Mouse (Mus musculus) embryonic stem cell, embryonic (primary cell): ENCODE data around the gene Sptb.

Source experiments
- CTCF ChIA-PET, 4 experiments: fragments of 300-600 bp in 2 of 4; fragments of 350-600 bp in 2 of 4; sonication (Branson Sonifier 250); formaldehyde crosslinking; loops; one replicate each; lab custom pipeline; 2022; ENCODE audit warnings: inconsistent platforms in 2 of 4; lab: Charles Lee
- POLR2A ChIA-PET, 4 experiments: fragments of 300-600 bp in 2 of 4; fragments of 350-600 bp in 2 of 4; sonication (Branson Sonifier 250); formaldehyde crosslinking; loops; one replicate each; lab custom pipeline; 2022; ENCODE audit warnings: antibody characterized with exemption in 4 of 4, inconsistent platforms in 1 of 4; lab: Charles Lee

Gene Sptb

DNA sequence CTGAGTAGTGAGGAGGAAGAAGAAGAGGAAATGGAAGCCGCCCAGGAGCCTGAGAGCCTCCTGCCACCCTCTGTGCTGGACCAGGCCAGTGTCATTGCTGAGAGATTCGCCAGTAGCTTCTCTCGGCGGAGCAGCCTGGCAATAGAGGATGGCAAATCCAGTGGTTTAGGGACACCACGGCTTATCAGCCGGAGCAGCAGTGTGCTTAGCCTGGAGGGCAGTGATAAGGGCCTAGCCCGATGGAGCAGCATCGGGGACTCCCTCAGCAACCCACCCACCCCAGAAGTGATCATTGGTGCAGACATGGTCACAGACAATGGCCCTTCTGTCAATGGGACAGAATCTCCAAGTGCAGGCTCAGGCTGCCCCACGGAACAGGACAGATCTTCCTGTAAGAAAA, 134.3 kb downstream of the Sptb start:
- POLR2A ChIA-PET: interaction anchor here in 2 of 4 experiments (0.5 to 1.3 kb wide), 5 partner anchors 10 to 1499 kb away, joined by 3 to 5 read pairs (median 3); no protein-coding TSS in a partner anchor

DNA sequence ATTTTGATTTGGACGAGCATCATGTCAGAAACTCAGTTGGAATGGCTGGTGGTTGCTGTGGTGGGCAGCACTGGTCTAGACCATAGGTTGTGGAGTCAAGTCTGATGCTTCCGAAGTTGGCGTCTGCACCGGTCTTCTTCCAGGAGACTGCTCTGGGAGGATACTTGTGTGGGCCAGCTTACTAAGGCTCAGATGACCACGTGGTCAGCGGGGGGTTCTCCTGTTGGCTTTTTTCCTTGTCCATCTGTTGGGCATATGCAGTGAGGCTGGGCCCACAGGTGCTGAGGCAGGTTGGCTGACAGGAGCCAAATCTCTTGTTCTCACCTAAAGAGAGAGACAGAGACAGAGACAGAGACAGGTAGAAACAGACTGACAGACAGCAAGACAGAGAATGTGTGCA, 135.5 kb downstream of the Sptb start:
- POLR2A ChIA-PET: interaction anchor here in 2 of 4 experiments (0.7 to 2.1 kb wide), 4 partner anchors 11 to 169 kb away, joined by 3 to 7 read pairs (median 4); no protein-coding TSS in a partner anchor
- CTCF ChIA-PET: interaction anchor here in 2 of 4 experiments (0.6 to 1.1 kb wide), 3 partner anchors 19 to 178 kb away, joined by 3 read pairs; no protein-coding TSS in a partner anchor

More for the DNA sequence above, 134.3 kb downstream of the Sptb start:
- CTCF ChIA-PET: interaction anchor here in 3 of 4 experiments (0.6 to 2.3 kb wide), 7 partner anchors 12 to 581 kb away, joined by 3 to 5 read pairs (median 3); no protein-coding TSS in a partner anchor

DNA sequence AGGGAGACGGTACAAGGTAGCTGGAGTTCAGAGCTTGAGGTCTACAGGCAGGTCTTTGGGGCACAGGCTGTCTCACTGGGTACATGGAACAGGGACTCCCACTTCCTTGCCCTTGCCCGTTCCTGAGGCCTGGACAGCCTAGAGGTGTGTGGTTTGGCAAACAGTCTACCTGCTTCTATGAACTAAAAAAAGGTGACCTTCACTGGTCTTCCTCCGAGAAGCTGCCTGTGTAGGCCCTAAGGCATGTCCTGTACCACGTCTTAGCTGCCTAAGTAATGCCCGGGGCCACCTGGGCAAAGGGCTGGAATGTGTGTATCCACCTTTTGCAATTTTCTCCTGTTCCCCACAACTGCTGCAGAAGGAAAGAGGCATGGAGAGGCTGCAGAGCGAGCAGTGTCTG, 137.0 kb downstream of the Sptb start:
- POLR2A ChIA-PET: interaction anchor here in 3 of 4 experiments (0.6 to 7.3 kb wide), 9 partner anchors 8 to 165 kb away, joined by 3 to 59 read pairs (median 4); no protein-coding TSS in a partner anchor

DNA sequence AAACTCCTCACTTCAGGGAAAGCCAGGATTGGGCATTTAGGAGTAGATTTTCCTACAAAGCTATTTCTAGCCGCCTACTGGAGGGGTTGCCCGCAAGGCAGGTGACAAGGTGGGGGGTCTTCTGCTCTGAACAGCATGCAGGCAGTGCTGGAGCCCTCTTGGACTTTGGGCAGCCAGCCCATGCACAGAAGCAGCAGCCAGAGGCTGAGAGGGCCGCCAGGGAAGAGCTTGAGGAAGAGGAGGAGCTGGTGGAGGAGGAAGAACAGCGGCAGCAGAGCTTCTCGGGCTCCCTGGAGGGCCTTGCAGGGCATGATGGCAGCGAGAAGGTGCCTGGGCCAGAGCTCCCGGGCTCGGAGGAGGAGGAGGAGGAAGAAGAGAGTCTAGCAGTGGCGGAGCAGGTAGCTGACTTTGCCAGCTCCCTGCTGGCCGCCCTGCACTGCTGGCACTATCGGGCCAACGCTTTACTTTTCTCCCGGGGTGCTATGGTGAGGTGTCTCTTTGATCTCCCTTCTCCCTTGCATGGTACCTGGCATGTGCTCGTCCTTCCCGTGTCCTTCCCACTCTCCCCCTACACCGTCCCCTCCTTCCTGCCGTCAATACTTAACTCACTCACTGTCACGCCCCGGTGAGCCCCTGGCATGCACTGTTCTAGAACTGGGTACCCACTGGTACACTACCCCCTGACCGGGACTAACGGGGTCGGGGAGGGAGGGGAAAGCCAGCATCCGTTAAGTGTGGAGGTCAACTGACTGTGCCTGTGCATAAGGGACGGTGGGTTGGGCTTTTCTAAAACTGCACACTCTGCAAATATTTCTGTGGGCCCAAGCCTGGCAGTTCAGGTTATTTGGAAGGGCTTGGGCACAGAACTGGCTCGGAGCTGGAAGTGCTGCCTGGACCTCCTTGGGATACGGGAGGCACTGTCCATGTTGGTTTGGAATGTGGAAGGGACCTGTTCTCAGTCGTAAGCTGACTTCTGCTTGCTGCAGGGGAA, 137.8 kb downstream of the Sptb start:
- ChIA-PET POLR2A (interaction anchor here in 3 of 4 experiments (0.6 to 7.3 kb wide), 9 partner anchors 9 to 212 kb away, joined by 3 to 59 read pairs (median 7); no protein-coding TSS in a partner anchor), CTCF (interaction anchor here in 2 of 4 experiments (0.6 to 1.6 kb wide), 4 partner anchors 31 to 180 kb away, joined by 4 read pairs; no protein-coding TSS in a partner anchor)

More for the DNA sequence above, 137.0 kb downstream of the Sptb start:
- CTCF ChIA-PET: interaction anchor here in 3 of 4 experiments (0.5 to 1.6 kb wide), 3 partner anchors 77 to 183 kb away, joined by 4 to 12 read pairs (median 4); no protein-coding TSS in a partner anchor

DNA sequence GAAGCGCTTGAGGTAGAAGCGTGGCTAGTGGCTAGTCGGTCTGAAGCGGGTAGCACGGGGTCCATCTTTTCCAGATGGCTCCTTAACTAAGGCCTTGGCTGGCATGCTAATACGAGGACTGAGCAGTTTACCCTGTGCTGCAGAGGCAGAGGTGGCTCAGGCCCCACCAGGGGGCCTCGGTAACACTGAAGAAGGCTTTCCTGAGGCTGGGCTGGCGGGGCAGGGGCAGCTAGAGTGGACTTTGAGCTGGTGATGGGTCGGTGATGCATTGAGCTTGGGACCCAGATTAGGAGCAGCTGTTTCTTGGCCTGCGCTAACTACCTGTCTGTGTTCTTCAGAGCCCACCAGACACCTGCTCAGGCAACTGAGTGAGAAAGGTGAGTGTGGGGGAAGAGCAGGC, 139.1 kb downstream of the Sptb start:
- POLR2A ChIA-PET: interaction anchor here (0.8 to 7.3 kb wide), 13 partner anchors 12 to 168 kb away, joined by 3 to 59 read pairs (median 5); partner anchors contain the start of gene Hspa2 (in 1 of the 4)
- CTCF ChIA-PET: interaction anchor here in 2 of 4 experiments (1.3 to 1.5 kb wide), 2 partner anchors 15 to 35 kb away, joined by 4 read pairs; no protein-coding TSS in a partner anchor

DNA sequence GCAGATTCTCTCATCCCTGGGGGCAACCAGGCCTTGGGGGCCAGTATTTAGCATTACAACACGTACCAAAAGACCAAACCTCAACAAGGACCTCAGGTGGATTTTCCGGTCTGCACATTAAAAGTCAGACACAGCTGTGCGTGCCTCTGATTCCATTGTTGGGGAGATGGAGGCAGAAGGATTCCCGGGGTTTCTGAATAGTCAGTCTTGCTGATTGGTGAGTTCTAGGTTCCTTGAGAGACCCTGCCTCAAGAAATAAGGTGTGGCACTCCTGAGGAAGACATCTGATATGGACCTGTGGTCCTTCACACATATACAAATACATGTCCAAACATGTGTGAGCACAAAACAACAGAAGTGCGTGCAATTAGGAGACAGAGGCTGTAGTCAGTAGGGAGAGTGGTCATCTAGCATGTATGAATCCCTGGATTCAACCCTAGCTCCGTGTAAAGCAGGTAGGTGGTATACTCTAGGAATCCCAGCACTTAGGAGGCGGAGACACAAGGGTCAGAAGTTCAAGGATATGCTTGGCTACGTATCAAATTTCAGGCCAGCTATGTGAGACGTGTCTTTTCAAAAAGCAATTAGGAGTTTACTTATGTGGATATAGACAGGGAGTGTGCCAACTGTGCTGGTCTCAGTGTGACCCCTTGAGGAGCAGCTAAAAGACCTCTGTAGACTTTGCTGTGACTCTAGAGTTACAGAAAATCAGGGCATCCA, 140.0 kb downstream of the Sptb start:
- POLR2A ChIA-PET: interaction anchor here (0.6 to 7.3 kb wide), 15 partner anchors 8 to 167 kb away, joined by 3 to 59 read pairs (median 5); partner anchors contain the start of gene Hspa2 (in 1 of the 4)
- CTCF ChIA-PET: interaction anchor here in 2 of 4 experiments (0.8 to 1.5 kb wide), 5 partner anchors 13 to 74 kb away, joined by 3 to 4 read pairs (median 4); no protein-coding TSS in a partner anchor

DNA sequence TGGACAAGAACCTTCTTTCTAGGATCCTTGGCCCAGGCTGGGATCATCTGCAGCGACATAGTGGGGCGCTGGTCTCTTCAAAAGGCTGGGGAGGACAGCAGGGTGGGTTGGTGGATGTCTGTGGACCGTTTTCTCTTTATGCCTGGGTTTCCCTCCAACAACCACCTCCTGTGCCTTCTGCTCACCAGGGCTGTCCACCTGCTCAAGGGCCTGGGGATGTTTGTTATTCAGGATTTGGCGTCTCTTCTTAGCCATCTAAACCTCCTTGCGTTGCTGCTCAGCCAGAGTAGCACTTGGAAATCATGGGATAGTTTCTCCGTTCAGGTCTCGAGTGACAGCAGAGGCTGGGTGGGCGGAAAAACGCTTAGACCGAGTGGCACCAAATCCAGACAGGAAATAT, 144.1 kb downstream of the Sptb start:
- CTCF ChIA-PET: interaction anchor here in 2 of 4 experiments (0.8 to 0.9 kb wide), 2 partner anchors 26 kb away, joined by 3 to 4 read pairs; no protein-coding TSS in a partner anchor
- POLR2A ChIA-PET: interaction anchor here in 2 of 4 experiments (1.2 to 7.3 kb wide), 2 partner anchors 15 to 16 kb away, joined by 4 to 59 read pairs; no protein-coding TSS in a partner anchor

DNA sequence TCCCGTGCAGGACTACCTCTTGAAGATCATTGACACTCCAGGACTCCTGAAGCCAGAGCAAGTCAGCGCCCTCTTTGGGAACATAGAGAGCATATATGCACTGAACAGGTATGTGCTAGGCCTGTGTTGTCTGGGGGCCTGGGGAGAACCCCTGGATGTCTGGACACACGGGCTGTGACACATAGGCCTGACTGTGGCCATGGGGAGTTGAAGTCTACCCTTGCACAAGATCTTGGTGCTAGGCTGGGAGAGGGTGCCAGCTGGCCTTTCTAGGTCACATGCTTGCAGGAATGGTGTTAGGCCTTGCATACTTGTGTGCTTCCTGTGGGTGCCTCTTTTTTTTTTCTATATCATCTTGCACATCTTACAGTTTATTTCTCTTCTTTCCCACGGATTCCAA, 148.2 kb downstream of the Sptb start:
- CTCF ChIA-PET: interaction anchor here in 1 of 4 experiments (0.6 kb wide), 1 partner anchor 66 kb away, joined by 3 read pairs; no protein-coding TSS in a partner anchor
- POLR2A ChIA-PET: interaction anchor here in 2 of 4 experiments (1.0 to 1.2 kb wide), 2 partner anchors 13 to 255 kb away, joined by 3 read pairs; no protein-coding TSS in a partner anchor

DNA sequence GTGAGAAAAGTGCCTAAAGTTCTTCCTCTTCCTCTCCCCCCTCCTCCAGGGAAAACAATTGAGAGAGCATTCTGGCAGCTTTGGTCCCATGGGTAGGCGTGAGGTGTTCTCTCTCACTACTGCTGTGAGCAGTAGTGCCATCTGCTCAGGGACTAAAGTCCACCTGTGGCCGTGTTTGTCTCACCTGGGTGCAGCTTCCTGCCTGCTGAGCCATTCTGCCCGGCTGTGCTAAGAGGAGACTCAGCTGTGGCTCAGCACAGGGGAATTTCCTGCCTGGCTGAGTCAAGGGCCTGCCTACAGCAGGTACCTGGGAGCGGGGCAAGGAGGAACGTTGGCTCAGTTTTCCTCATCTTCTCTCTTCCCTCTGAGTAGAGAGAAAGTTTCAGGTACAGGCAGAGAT, 152.1 kb downstream of the Sptb start:
- CTCF ChIA-PET: interaction anchor here in 3 of 4 experiments (0.6 to 3.5 kb wide), 4 partner anchors 22 to 62 kb away, joined by 4 to 12 read pairs (median 6); no protein-coding TSS in a partner anchor
- POLR2A ChIA-PET: interaction anchor here in 3 of 4 experiments (1.3 to 5.9 kb wide), 9 partner anchors 9 to 56 kb away, joined by 3 to 31 read pairs (median 4); no protein-coding TSS in a partner anchor

DNA sequence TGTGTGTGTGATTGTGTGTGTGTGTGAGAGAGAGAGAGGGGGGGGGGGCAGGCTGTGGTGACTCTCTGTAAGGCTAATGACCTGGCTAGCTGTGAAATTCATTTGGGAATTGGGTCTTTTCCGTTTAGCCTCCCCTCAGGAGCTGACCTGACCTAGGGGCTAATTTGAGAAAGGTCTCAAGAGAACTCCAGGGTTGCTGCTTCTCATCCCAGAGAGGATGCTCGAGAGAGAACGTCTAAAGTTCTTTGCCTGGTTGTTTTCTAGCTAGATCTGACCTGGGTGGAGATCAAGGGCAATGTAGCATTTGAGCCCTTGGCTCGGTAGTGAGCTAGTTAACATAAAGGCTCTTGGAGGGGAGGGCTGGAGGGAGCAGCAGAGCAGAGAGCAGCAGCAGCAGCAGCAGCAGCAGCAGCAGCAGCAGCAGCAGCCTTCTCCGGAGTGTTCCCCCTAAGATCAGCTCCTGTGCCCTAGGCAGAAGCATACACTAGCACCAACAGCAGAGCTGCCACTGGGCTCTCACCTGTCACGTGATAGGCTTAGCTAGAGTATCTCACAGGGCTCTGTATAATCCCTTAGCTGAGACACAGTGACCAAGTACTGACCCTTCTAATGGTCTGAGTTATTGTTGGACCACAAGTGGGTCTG, 153.5 kb downstream of the Sptb start:
- CTCF ChIA-PET: interaction anchor here (0.5 to 3.5 kb wide), 9 partner anchors 10 to 90 kb away, joined by 3 to 12 read pairs (median 4); no protein-coding TSS in a partner anchor
- POLR2A ChIA-PET: interaction anchor here (0.5 to 5.9 kb wide), 25 partner anchors 8 to 1037 kb away, joined by 3 to 31 read pairs (median 3); no protein-coding TSS in a partner anchor

DNA sequence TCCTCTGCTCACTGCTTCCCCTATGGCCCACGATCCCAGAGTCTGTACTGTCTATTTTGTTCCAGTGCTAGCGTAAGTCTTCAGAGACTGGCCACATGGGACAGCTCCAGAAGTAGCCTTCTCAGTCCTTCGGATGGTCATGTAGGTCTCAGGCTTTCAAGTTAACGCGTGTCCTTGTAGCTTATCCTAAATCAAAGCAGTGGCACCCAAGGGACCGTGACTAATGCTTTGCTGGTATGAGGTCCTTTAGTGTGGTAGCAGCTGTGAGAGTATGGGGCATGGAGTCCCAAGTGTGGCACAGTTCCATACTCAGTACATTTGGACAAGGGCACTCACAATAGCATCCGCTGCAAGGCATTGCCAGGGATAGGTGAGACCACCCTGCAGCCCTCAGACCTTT, 154.2 kb downstream of the Sptb start:
- CTCF ChIA-PET: interaction anchor here in 3 of 4 experiments (0.5 to 3.5 kb wide), 4 partner anchors 45 to 77 kb away, joined by 3 to 12 read pairs (median 4); no protein-coding TSS in a partner anchor
- POLR2A ChIA-PET: interaction anchor here (0.6 to 5.9 kb wide), 10 partner anchors 7 to 126 kb away, joined by 3 to 31 read pairs (median 5); no protein-coding TSS in a partner anchor

DNA sequence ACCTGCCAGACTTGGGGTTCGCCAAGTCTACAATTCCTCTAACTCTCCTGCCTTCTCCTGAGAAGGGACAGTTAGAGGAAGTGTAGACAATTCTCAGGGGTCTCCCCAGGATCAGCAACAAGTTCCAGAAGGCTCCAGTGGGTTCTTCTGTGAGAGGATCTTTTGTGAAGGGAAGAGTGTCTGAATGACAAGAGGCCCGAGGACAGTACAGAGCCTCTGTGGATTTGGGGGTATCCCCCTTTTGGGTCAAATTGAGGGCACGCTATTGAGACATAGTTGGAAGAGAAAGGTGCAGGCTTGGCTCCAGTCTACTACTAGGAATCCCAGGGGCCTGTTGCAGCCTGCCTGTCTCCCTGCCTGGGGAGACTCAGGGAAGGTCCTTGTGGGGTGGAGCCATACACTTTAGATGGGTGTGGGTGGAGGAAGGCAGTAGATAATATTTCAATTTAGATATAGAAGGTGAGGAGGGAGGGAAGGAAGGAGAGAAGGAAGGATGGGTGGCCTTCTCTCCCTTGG, 155.4 kb downstream of the Sptb start:
- CTCF ChIA-PET: no interaction called here
- POLR2A ChIA-PET: interaction anchor here in 1 of 4 experiments (0.6 kb wide), 2 partner anchors 85 to 119 kb away, joined by 3 read pairs; no protein-coding TSS in a partner anchor

DNA sequence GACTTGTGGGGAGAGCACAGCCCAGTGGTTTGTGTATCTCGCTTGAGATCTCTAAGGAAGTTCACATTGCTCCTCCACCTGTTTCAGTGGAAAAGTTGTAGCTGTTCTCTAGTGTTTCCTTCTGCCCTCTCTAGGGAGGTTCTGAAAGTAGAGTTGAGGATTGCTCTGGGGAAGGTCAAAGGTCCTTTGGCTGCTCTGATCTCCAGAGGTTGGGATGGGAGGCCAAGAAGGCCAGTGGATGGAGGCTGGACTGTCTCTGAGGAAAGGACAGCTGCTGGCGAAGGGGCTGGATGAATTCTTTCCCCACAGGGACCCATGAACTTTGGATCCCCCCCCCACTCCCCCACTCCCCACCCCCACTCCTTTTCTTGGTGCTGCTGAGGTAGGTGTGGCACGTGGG, 156.0 kb downstream of the Sptb start:
- ChIA-PET CTCF (interaction anchor here in 1 of 4 experiments (0.7 kb wide), 1 partner anchor 38 kb away, joined by 3 read pairs; no protein-coding TSS in a partner anchor), POLR2A (interaction anchor here in 2 of 4 experiments (0.5 to 0.6 kb wide), 5 partner anchors 19 to 350 kb away, joined by 3 read pairs; no protein-coding TSS in a partner anchor)

DNA sequence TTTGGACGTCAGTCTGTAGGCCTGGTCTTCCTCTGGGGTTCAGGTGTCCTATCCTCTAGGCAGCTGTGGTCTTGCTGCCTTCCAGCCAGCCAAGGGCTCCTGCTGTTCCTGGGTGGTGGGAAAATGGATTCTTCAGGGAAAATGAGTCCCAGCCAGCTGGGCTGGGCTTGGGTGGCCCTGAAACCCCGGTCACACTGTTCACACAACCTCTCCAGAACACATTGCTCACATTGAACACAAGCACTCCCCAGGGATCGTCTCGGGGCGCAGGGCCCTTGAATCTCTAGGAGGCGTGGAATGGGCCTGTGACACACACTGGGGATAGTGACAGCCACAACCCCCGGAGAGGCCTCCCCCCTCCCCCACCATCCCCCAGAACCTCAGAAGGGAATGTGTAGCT, 156.4 kb downstream of the Sptb start:
- ChIA-PET POLR2A (interaction anchor here in 2 of 4 experiments (0.5 to 0.9 kb wide), 4 partner anchors 9 to 351 kb away, joined by 3 read pairs; no protein-coding TSS in a partner anchor), CTCF (interaction anchor here in 1 of 4 experiments (0.7 kb wide), 1 partner anchor 38 kb away, joined by 3 read pairs; no protein-coding TSS in a partner anchor)

DNA sequence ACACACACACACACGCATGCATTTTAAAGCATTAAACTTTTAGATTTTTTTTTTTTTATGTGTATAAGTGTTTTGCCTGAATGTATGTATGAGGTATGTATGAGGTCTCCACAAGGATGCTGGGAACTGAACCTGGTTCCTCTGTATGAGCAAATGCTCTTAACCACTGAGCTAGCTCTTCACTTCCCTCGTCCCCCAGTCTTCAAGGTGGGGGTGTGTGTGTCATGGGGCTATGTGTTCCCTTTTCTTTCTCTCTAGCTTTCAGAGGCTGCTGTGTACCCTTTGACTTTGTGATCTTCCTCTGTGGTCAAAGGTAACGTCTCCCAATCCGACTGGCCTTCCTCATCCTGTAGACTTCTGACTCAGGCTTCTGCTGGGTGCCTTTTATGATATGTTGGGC, 157.4 kb downstream of the Sptb start:
- ChIA-PET CTCF (interaction anchor here in 1 of 4 experiments (0.5 kb wide), 1 partner anchor 21 kb away, joined by 3 read pairs; no protein-coding TSS in a partner anchor), POLR2A (interaction anchor here in 2 of 4 experiments (0.7 to 6.4 kb wide), 2 partner anchors 17 to 57 kb away, joined by 9 to 59 read pairs; no protein-coding TSS in a partner anchor)
